Mouse (Mus musculus) kidney, postnatal 36 days (tissue): ENCODE measurements around the gene Ccdc158.

Experiments used
- DNase-seq, 2 experiments: peaks; one replicate each; pipeline ENCODE4 v3.0.0; 2021 to 2022; ENCODE audit warnings: mixed read lengths in 2 of 2

The Ccdc158 gene

DNA sequence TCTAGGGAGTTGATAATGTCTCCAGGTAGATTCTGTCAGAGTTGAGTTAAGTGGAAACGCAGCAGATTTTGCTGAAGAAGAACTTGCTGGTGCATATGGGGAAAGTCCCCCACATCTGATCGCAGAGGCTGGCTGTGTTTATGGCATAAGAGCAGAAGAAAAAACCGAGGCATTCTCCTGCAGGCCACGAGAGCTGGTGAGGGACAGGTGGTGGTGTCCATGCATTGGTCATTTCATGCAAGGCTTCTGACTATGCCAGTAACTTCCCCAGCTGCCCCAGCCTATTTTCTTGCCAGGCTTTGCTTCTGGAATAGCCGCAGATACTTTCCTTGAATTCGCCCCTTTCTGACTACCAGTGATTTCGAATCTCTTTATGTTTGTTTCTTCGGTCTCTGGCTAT lies 78.2 kb downstream of the Ccdc158 start:
- DNase-seq, result no peak

DNA sequence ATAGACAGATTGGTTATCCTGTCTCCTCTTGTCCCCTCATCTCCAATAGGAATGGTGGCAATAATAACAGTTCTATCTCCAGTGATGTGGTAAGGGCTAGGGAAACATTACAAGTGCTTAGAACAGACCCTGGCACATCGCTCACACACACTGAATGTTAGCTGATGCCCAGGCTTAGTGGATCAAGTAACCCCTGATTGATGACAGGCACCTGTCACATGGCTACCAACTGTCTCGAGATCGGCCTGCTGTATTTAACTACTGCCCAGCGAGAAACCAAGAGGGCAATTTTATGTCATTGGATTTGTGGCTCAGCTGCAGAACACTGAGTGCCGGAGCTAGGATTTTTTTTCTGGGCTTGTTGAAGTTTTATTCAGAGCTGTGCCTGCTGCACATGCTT lies 80.0 kb downstream of the Ccdc158 start:
- no peak for DNase-seq

DNA sequence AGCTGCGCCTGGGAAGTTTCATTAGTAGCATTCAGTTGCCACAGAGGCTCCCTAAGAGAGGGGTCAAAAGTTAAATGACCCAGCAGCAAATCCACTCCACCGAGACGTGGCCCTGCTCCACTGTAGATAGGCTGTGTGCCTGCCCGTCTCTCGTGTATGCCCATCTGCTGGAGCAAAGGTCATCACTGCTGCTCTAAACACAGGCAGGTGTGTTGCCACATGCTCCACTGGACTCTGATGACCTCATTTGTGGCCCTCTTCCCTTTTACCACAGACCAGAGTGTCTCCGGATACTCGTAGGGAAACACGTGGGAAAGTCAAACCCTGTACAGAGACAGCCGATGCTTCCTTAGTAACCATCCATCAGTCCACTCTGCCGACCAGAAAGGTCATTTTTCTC lies 89.1 kb downstream of the Ccdc158 start:
- peak; percentile 35 to 39 for DNase-seq

GRCm38 (mm10) chr5:92579559-92579958 lies 95.5 kb downstream of the Ccdc158 start:
- DNase-seq, result no peak

- DNase-seq, result peak; percentile 56 to 60
Observed at GRCm38 (mm10) chr5:92571232-92571631, 103.8 kb downstream of the Ccdc158 start.

DNA sequence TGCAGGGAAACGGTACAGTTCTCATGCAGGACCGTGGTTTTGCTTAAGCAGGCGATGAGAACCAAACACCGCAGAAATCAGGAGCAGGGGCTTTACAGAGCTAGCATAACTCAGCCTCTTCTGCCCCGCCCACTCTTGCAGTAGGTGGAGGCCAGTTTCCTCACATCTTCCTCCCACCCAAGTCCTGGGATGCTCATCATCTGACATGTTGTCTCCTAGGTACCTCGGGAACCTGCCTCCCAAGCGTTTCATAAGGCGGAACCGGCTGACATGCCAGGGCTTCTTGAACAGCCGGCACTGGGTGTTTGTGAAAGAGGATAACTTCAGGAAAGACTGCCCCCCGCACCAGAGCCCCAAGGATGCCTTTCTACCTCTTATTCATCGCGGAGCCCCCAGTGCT lies 113.1 kb downstream of the Ccdc158 start:
- DNase-seq, result no peak

- DNase-seq, result no peak
Observed at GRCm38 (mm10) chr5:92560201-92560600, 114.9 kb downstream of the Ccdc158 start.
